Mouse (Mus musculus) ES-Bruce4 (cell line): Measurements from ENCODE around the gene Calm2.

Experiments used
- CTCF ChIP-seq: IDR thresholded peaks from one replicate; pipeline ENCODE4 v1.8.1; 2011; ENCODE audit warnings: low read depth, low read length
- POLR2A ChIP-seq: IDR thresholded peaks from one replicate; pipeline ENCODE4 v1.8.1; 2011; ENCODE audit warnings: low read length; ENCODE audit not compliant: insufficient read depth

- TF ChIP-seq CTCF (no peak), POLR2A (no peak)
Measured at GRCm38 (mm10) chr17:87470282-87470681, 23.5 kb upstream of the Calm2 start.
